Mouse (Mus musculus) kidney, adult 2 months (tissue): Measurements from ENCODE around the gene Tbccd1. TPM values are rescaled to one million over a fixed set of nuclear protein-coding genes. Genes with fewer than 3 reads are reported as not detected.

ENCODE experiments used
- DNase-seq: peaks from one replicate; pipeline ENCODE4 v3.0.0; 2021
- H3K27ac ChIP-seq: fragments of 200-500 bp; 2 replicates; pipeline ENCODE4 v1.5.1; 2012; ENCODE audit warnings: low read depth, low read length, control low read depth, inconsistent platforms; ENCODE audit not compliant: insufficient read depth
- H3K27me3 ChIP-seq: fragments of 200-500 bp; replicated peaks from 2 replicates; pipeline ENCODE4 v1.6.1; 2012; ENCODE audit warnings: mild to moderate bottlenecking, moderate library complexity, low read length, inconsistent platforms; ENCODE audit not compliant: control insufficient read depth, insufficient read depth
- H3K36me3 ChIP-seq: fragments of 200-500 bp; 2 replicates; pipeline ENCODE4 v1.6.1; 2012; ENCODE audit warnings: mild to moderate bottlenecking, moderate library complexity, low read length, inconsistent platforms; ENCODE audit not compliant: control insufficient read depth, insufficient read depth
- H3K4me1 ChIP-seq: fragments of 200-500 bp; 2 replicates; pipeline ENCODE4 v1.6.1; 2011; ENCODE audit warnings: low read length; ENCODE audit not compliant: control insufficient read depth, insufficient read depth
- H3K4me3 ChIP-seq: fragments of 200-500 bp; 2 replicates; pipeline ENCODE4 v1.5.1; 2011; ENCODE audit warnings: mild to moderate bottlenecking, low read depth, low read length, control low read depth; ENCODE audit not compliant: insufficient read depth
- CTCF ChIP-seq: fragments of 200-500 bp; conservative IDR thresholded peaks from 2 replicates; pipeline ENCODE4 v1.5.1; 2011; ENCODE audit warnings: low read depth, mild to moderate bottlenecking, control low read depth, low read length, moderate library complexity, mixed read lengths; ENCODE audit not compliant: insufficient read depth, insufficient read length
- POLR2A ChIP-seq: fragments of 200-500 bp; IDR thresholded peaks from one replicate; pipeline ENCODE4 v1.6.1; 2011; ENCODE audit warnings: low read depth, low read length, control low read depth
- WGBS: fragments of 180-500 bp; shearing (Covaris S2); methylation state at CpG from one replicate; pipeline ENCODE4 v1.1.7; 2018; 5-methylcytosine and 5-hydroxymethylcytosine counted together
- polyA plus RNA-seq: library from polyadenylated mRNA; depleted of rRNA; stranded (reverse); fragments of >200 nt; gene quantifications from 2 replicates; pipeline ENCODE4 v1.2.3, GENCODE M21; 2012

The Tbccd1 gene
- polyA plus RNA-seq, 1 experiment, result 20.1 TPM

GRCm38 (mm10) chr16:22802786-22803185, 54.7 kb downstream of the Tbccd1 start:
- Histone ChIP-seq H3K36me3 (no peaks in the 10 kb centered on the region), H3K27me3 (no peaks in the 10 kb centered on the region)

GRCm38 (mm10) chr16:22800849-22801109, 56.7 kb downstream of the Tbccd1 start:
- H3K27me3 ChIP-seq, result no peaks in the 10 kb centered on the region
- no peak for TF ChIP-seq POLR2A
- TF ChIP-seq CTCF, result no peak
- H3K4me1 ChIP-seq, result no peaks in the 10 kb centered on the region
- DNase-seq, result no peak
- WGBS, result 43% methylated on average over 5 of the region's 5 CpGs
- no peak overlapping the region for H3K27ac ChIP-seq
- no peak overlapping the region for H3K4me3 ChIP-seq
- no peaks in the 10 kb centered on the region for H3K36me3 ChIP-seq

More at GRCm38 (mm10) chr16:22802786-22803185, 54.7 kb downstream of the Tbccd1 start:
- H3K4me1 ChIP-seq, result no peaks in the 10 kb centered on the region
- 86% methylated on average over 7 of the region's 7 CpGs for WGBS
- H3K27ac ChIP-seq, result no peak overlapping the region
- TF ChIP-seq POLR2A (no peak), CTCF (no peak)
- DNase-seq, result no peak
- H3K4me3 ChIP-seq, result no peak overlapping the region

DNA sequence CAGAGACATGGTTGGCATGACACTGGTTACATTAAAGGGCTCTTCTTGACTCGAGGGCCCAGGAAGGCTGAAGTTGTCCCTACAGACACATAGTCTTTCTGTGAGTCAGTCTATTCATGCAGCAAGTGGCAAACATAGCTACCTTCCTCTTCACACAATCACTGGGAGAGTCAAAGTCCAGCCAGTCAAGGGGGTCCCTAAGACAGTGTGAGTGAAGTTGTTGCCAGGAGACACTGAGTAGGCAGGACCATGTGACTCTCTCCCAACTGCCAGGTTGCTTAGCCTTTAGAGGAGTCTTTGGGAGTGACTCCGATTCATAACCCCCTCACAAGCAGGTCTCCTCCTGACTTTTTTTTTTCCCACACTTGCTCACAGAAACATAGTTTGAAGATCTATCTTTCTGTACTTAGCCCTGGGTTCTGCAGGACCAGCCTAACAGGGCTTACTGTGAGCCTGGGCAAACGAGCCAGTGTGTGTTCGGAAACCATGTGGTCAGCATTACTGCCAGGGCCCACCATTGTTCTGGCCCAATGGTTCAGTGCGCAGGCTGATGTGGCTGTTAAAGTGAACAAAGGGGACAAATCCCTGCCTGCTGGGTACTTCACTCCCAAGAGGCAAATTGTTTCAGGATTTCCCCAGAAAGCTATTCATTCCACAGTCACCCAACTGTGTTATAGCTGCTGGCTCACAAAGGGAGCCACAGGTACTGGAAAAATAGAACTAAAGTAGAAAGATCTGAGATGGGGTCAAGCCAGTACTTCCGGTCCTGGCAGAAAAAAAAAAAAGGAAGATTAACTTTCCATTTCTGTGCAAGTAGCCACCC, 57.2 kb downstream of the Tbccd1 start:
- no peaks in the 10 kb centered on the region for H3K27me3 ChIP-seq
- H3K36me3 ChIP-seq, result no peaks in the 10 kb centered on the region
- 53% methylated on average over 6 of the region's 6 CpGs for WGBS
- no peaks in the 10 kb centered on the region for H3K4me1 ChIP-seq
- DNase-seq, result no peak
- H3K27ac ChIP-seq, result no peak overlapping the region
- no peak for TF ChIP-seq POLR2A
- no peak for TF ChIP-seq CTCF
- no peak overlapping the region for H3K4me3 ChIP-seq

GRCm38 (mm10) chr16:22798520-22798919, 58.9 kb downstream of the Tbccd1 start:
- H3K27ac ChIP-seq, result no peak overlapping the region
- TF ChIP-seq CTCF, result no peak
- no peak for TF ChIP-seq POLR2A
- no peaks in the 10 kb centered on the region for H3K36me3 ChIP-seq

GRCm38 (mm10) chr16:22797521-22797920, 59.9 kb downstream of the Tbccd1 start:
- Histone ChIP-seq H3K27me3 (no peaks in the 10 kb centered on the region), H3K4me3 (no peak overlapping the region), H3K4me1 (no peaks in the 10 kb centered on the region), H3K36me3 (no peaks in the 10 kb centered on the region), H3K27ac (no peak overlapping the region)
- 80% methylated on average over 5 of the region's 5 CpGs for WGBS
- no peak for TF ChIP-seq CTCF
- TF ChIP-seq POLR2A, result no peak
- DNase-seq, result no peak

More at GRCm38 (mm10) chr16:22798520-22798919, 58.9 kb downstream of the Tbccd1 start:
- Histone ChIP-seq H3K27me3 (no peaks in the 10 kb centered on the region), H3K4me3 (no peak overlapping the region), H3K4me1 (no peaks in the 10 kb centered on the region)
- WGBS, result 81% methylated on average over 3 of the region's 3 CpGs
- DNase-seq, result no peak

DNA sequence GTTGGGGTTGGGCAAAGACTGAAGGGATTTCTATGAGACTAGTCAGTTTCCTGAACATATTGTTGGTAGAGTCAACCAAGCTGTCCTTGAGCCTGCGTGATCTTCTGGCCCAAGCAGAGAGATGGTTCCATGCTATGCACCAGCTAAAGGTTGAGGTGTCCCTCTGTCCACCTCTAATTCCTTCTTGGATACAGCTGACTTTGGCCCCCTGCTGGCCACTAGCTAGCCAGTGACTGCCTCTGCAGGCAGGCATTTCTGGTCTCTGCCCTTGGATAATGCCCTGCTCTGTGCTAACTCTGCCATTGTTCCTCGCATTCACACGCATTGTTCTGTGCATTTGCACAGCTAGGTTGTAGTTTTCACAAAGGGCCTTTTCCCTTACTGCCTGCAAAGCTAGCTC, 62.0 kb downstream of the Tbccd1 start:
- 88% methylated on average over 3 of the region's 3 CpGs for WGBS
- no peak overlapping the region for H3K27ac ChIP-seq
- TF ChIP-seq CTCF, result peak; percentile 62
- no peak for TF ChIP-seq POLR2A
- no peaks in the 10 kb centered on the region for H3K27me3 ChIP-seq
- no peak overlapping the region for H3K4me3 ChIP-seq
- DNase-seq, result peak; percentile 45
- H3K36me3 ChIP-seq, result no peaks in the 10 kb centered on the region
- H3K4me1 ChIP-seq, result no peaks in the 10 kb centered on the region

DNA sequence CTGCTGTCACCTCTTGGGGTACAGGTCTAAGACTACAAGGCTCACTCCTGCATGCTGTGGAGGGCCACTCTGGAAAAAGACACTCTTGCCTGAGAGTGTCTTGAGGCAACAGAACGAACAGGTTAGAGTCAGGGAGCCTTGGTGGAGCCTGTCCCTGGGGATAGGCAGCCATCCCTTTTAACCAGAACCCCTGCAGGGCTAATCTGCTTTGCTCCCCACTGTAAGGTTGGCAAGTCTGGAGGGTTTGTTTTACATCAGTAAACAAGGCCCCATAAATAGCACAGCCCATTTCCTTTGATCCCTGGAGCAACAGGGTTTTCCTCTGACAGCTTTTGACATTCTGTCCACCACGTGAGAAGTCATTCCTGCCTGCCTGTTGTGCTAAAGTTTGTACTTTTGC, 66.2 kb downstream of the Tbccd1 start:
- DNase-seq, result no peak
- Histone ChIP-seq H3K27me3 (no peaks in the 10 kb centered on the region), H3K4me1 (no peaks in the 10 kb centered on the region), H3K4me3 (no peak overlapping the region), H3K36me3 (no peaks in the 10 kb centered on the region), H3K27ac (no peak overlapping the region)
- WGBS, result 37% methylated on average over 2 of the region's 2 CpGs
- TF ChIP-seq POLR2A (no peak), CTCF (no peak)

GRCm38 (mm10) chr16:22789908-22790367, 67.5 kb downstream of the Tbccd1 start:
- TF ChIP-seq POLR2A (no peak), CTCF (no peak)
- Histone ChIP-seq H3K27ac (no peak overlapping the region), H3K4me3 (no peak overlapping the region), H3K27me3 (no peaks in the 10 kb centered on the region), H3K36me3 (no peaks in the 10 kb centered on the region), H3K4me1 (no peaks in the 10 kb centered on the region)
- no peak for DNase-seq
- WGBS, result 53% methylated on average over 10 of the region's 10 CpGs
